Mouse (Mus musculus) embryonic facial prominence, embryonic 13.5 days (tissue): ENCODE measurements around the gene Mchr1. TPM values are rescaled to one million over a fixed set of nuclear protein-coding genes. Genes with fewer than 3 reads are reported as not detected.
A peak's percentile ranks its signal among the peaks of the same experiment; 100 is the strongest.

Experiments
- ATAC-seq: fragments of 200-750 bp; cut with Nextera tagmentation; 2 replicates; pipeline ENCODE4 v1.8.0; 2017; ENCODE audit warnings: low read depth; ENCODE audit not compliant: insufficient number of reproducible peaks, insufficient read depth, low FRiP score, low TSS enrichment
- H3K27ac ChIP-seq: fragments of 300-500 bp; sonication (generic); 2 replicates; pipeline ENCODE4 v1.5.1; 2015; ENCODE audit warnings: moderate library complexity, mild to moderate bottlenecking, inconsistent platforms
- H3K27me3 ChIP-seq: fragments of 300-500 bp; sonication (generic); 2 replicates; pipeline ENCODE4 v1.6.1; 2015; ENCODE audit warnings: mild to moderate bottlenecking, inconsistent platforms
- H3K36me3 ChIP-seq: fragments of 300-500 bp; sonication (generic); 2 replicates; pipeline ENCODE4 v1.6.1; 2015; ENCODE audit warnings: mild to moderate bottlenecking, inconsistent platforms
- H3K4me1 ChIP-seq: fragments of 300-500 bp; sonication (generic); 2 replicates; pipeline ENCODE4 v1.6.1; 2015; ENCODE audit warnings: inconsistent platforms
- H3K4me2 ChIP-seq: fragments of 300-500 bp; sonication (generic); 2 replicates; pipeline ENCODE4 v1.6.1; 2015; ENCODE audit warnings: moderate library complexity, mild to moderate bottlenecking, inconsistent platforms
- H3K4me3 ChIP-seq: fragments of 300-500 bp; sonication (generic); 2 replicates; pipeline ENCODE4 v1.5.1; 2015; ENCODE audit warnings: mild to moderate bottlenecking, inconsistent platforms
- H3K9ac ChIP-seq: fragments of 300-500 bp; sonication (generic); 2 replicates; pipeline ENCODE4 v1.6.1; 2015; ENCODE audit warnings: mild to moderate bottlenecking, inconsistent platforms
- H3K9me3 ChIP-seq: fragments of 300-500 bp; sonication (generic); 2 replicates; pipeline ENCODE4 v1.6.1; 2016; ENCODE audit warnings: inconsistent platforms
- WGBS: fragments of 180-500 bp; shearing (Covaris S2); methylation state at CpG from one replicate; pipeline ENCODE4 v1.1.7; 2015; ENCODE audit warnings: mixed read lengths; 5-methylcytosine and 5-hydroxymethylcytosine counted together
- polyA plus RNA-seq: library from polyadenylated mRNA; unstranded; fragments of >200 nt; fragmentation: Nextera tagmentation; extraction: Ambion mirVana; gene quantifications from 2 replicates; pipeline ENCODE4 v1.2.1, GENCODE M21; 2015

The Mchr1 gene
- 0.51 and 0.54 TPM in 2 replicates for polyA plus RNA-seq

GRCm38 (mm10) chr15:81235086-81235920 is at the start of gene Mchr1:
TSS of gene Mchr1 (plus strand) at chr15:81235499.
- peak within 1 kb of the TSS; percentile 67 for H3K9ac ChIP-seq
- peak within 1 kb of the TSS; percentile 46 for H3K4me3 ChIP-seq
- ATAC-seq: no peak
- no peak within 1 kb of the TSS for H3K27ac ChIP-seq
- H3K36me3 ChIP-seq: no peaks in the 10 kb centered on the region
- WGBS: 1% methylated on average over 25 of the region's 25 CpGs
- peaks cover 15% of the 10 kb centered on the region for H3K4me1 ChIP-seq
- H3K4me2 ChIP-seq: peak within 1 kb of the TSS; percentile 90
- H3K27me3 ChIP-seq: peaks cover 34% of the 10 kb centered on the region
- H3K9me3 ChIP-seq: no peaks in the 10 kb centered on the region

GRCm38 (mm10) chr15:81189061-81189460 is 46.2 kb upstream of the Mchr1 start:
- no peak overlapping the region for H3K27ac ChIP-seq
- peak overlapping the region; percentile 90; the same call in 1 of the 2 replicates for H3K9ac ChIP-seq
- WGBS: 91% methylated on average over 2 of the region's 2 CpGs
- no peaks in the 10 kb centered on the region for H3K27me3 ChIP-seq
- H3K4me2 ChIP-seq: peak overlapping the region; percentile 91
- peaks cover 32% of the 10 kb centered on the region for H3K4me1 ChIP-seq
- peak overlapping the region; percentile 94 for H3K4me3 ChIP-seq
- no peaks in the 10 kb centered on the region; the same call in 1 of the 2 replicates for H3K36me3 ChIP-seq
- H3K9me3 ChIP-seq: no peaks in the 10 kb centered on the region
- ATAC-seq: no peak

GRCm38 (mm10) chr15:81190011-81190629 is 45.2 kb upstream of the Mchr1 start:
- Histone ChIP-seq H3K27ac (peak overlapping the region; percentile 44; the same call in 1 of the 2 replicates), H3K4me2 (peak overlapping the region; percentile 91), H3K9ac (peak overlapping the region; percentile 90), H3K9me3 (no peaks in the 10 kb centered on the region), H3K27me3 (no peaks in the 10 kb centered on the region), H3K4me3 (peak overlapping the region; percentile 94), H3K4me1 (peaks cover 32% of the 10 kb centered on the region), H3K36me3 (no peaks in the 10 kb centered on the region; the same call in 1 of the 2 replicates)
- ATAC-seq: peak; percentile 8; the same call in 1 of the 2 replicates
- under 1% methylated on average over 46 of the region's 46 CpGs for WGBS

GRCm38 (mm10) chr15:81190630-81191178 is 44.6 kb upstream of the Mchr1 start, which contains the start of gene Mrtfa:
TSS of gene Mrtfa (minus strand) at chr15:81190757.
- Histone ChIP-seq H3K27ac (peak within 1 kb of the TSS; percentile 69), H3K4me3 (peak within 1 kb of the TSS; percentile 94), H3K27me3 (no peaks in the 10 kb centered on the region), H3K4me2 (peak within 1 kb of the TSS; percentile 91), H3K4me1 (peaks cover 31% of the 10 kb centered on the region), H3K9ac (peak within 1 kb of the TSS; percentile 90), H3K9me3 (no peaks in the 10 kb centered on the region), H3K36me3 (no peaks in the 10 kb centered on the region; the same call in 1 of the 2 replicates)
- peak; percentile 99 for ATAC-seq
- WGBS: under 1% methylated on average over 48 of the region's 48 CpGs

- H3K9me3 ChIP-seq: no peaks in the 10 kb centered on the region
- H3K4me2 ChIP-seq: peak overlapping the region; percentile 91
- H3K9ac ChIP-seq: peak overlapping the region; percentile 72
- ATAC-seq: no peak
- H3K27ac ChIP-seq: peak overlapping the region; percentile 69
- H3K4me3 ChIP-seq: peak overlapping the region; percentile 94
- H3K27me3 ChIP-seq: no peaks in the 10 kb centered on the region
- 23% methylated on average over 9 of the region's 9 CpGs for WGBS
- no peaks in the 10 kb centered on the region; the same call in 1 of the 2 replicates for H3K36me3 ChIP-seq
- peaks cover 25% of the 10 kb centered on the region for H3K4me1 ChIP-seq
These were observed 44.0 kb upstream of the Mchr1 start for GRCm38 (mm10) chr15:81191303-81191702.

- Histone ChIP-seq H3K4me2 (no peak overlapping the region), H3K27me3 (no peaks in the 10 kb centered on the region), H3K27ac (no peak overlapping the region), H3K4me1 (peaks cover 25% of the 10 kb centered on the region), H3K4me3 (no peak overlapping the region), H3K9ac (no peak overlapping the region), H3K36me3 (no peaks in the 10 kb centered on the region), H3K9me3 (no peaks in the 10 kb centered on the region)
- WGBS: 52% methylated on average over 5 of the region's 5 CpGs
- ATAC-seq: no peak
These were observed 43.0 kb upstream of the Mchr1 start for GRCm38 (mm10) chr15:81192316-81192715.

GRCm38 (mm10) chr15:81192858-81193257 is 42.4 kb upstream of the Mchr1 start:
- Histone ChIP-seq H3K9me3 (no peaks in the 10 kb centered on the region), H3K4me3 (no peak overlapping the region), H3K4me1 (peaks cover 25% of the 10 kb centered on the region), H3K27me3 (no peaks in the 10 kb centered on the region), H3K36me3 (no peaks in the 10 kb centered on the region), H3K27ac (no peak overlapping the region), H3K4me2 (no peak overlapping the region), H3K9ac (no peak overlapping the region)
- no peak for ATAC-seq
- WGBS: 87% methylated on average over 8 of the region's 8 CpGs

GRCm38 (mm10) chr15:81194791-81195190 is 40.5 kb upstream of the Mchr1 start:
- 87% methylated on average over 6 of the region's 6 CpGs for WGBS
- no peaks in the 10 kb centered on the region for H3K27me3 ChIP-seq
- ATAC-seq: no peak
- no peak overlapping the region for H3K4me2 ChIP-seq
- H3K27ac ChIP-seq: no peak overlapping the region
- no peaks in the 10 kb centered on the region for H3K36me3 ChIP-seq
- H3K9ac ChIP-seq: no peak overlapping the region
- no peak overlapping the region for H3K4me3 ChIP-seq
- H3K4me1 ChIP-seq: peaks cover 11% of the 10 kb centered on the region
- no peaks in the 10 kb centered on the region for H3K9me3 ChIP-seq

- Histone ChIP-seq H3K4me3 (no peak overlapping the region), H3K4me1 (peaks cover 10% of the 10 kb centered on the region), H3K27ac (no peak overlapping the region), H3K9me3 (no peaks in the 10 kb centered on the region), H3K4me2 (no peak overlapping the region), H3K9ac (no peak overlapping the region), H3K36me3 (no peaks in the 10 kb centered on the region), H3K27me3 (no peaks in the 10 kb centered on the region)
- WGBS: 34% methylated on average over 4 of the region's 4 CpGs
- ATAC-seq: no peak
These were observed 39.9 kb upstream of the Mchr1 start for GRCm38 (mm10) chr15:81195447-81195846.

GRCm38 (mm10) chr15:81197197-81197596 is 38.1 kb upstream of the Mchr1 start:
- Histone ChIP-seq H3K27ac (no peak overlapping the region), H3K4me2 (no peak overlapping the region), H3K9ac (no peak overlapping the region), H3K9me3 (no peaks in the 10 kb centered on the region), H3K4me1 (no peaks in the 10 kb centered on the region), H3K27me3 (no peaks in the 10 kb centered on the region), H3K36me3 (no peaks in the 10 kb centered on the region), H3K4me3 (no peak overlapping the region)
- 87% methylated on average over 10 of the region's 10 CpGs for WGBS
- no peak for ATAC-seq

- ATAC-seq: no peak
- no peaks in the 10 kb centered on the region for H3K4me1 ChIP-seq
- 87% methylated on average over 5 of the region's 5 CpGs for WGBS
- H3K36me3 ChIP-seq: no peaks in the 10 kb centered on the region
- H3K4me3 ChIP-seq: no peak overlapping the region
- H3K9ac ChIP-seq: no peak overlapping the region
- no peak overlapping the region for H3K27ac ChIP-seq
- H3K27me3 ChIP-seq: no peaks in the 10 kb centered on the region
- no peaks in the 10 kb centered on the region for H3K9me3 ChIP-seq
- no peak overlapping the region for H3K4me2 ChIP-seq
These were observed 36.9 kb upstream of the Mchr1 start for GRCm38 (mm10) chr15:81198447-81198846.
